ENCODE assay signal across 8 mouse cellular contexts in the genomic region with DNA sequence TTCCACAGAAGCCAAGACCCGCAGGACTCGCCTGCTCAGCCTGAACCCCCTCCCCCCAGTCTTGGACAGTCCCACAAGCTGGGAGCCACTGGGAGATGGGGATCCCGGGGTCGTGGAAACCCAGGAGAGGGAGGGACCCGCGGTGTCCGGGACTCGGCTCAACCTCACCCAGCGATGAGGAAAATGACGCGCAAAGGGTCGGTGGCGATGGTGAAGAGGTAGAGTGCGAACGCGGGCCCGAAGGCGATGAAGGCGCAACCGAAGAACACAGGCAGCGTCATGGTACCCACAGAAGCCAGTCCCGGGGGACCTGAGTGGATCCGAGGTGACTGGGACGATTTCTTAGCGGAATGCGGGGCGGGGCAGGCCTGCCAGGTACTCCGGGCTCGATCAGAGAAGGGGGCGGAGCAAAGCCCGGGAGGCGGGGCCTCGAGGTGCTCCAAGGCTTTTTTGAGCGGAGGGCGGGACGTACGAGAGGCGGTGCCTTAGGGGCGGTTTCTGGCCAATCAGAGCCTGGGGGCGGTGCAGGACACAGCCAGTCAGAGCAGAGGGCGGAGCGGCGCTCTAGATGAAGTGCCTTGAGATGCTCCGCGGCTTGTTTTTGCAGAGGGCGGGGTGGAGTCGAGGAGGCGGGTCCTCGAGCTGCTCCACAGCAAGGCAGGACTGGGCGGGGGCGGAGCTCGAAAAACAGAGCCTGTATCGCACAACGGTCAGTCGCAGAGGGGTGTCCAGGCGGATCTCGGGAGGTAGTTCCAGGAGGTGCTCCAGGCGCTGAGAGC. TPM values are rescaled to one million over a fixed set of nuclear protein-coding genes. Genes with fewer than 3 reads are reported as not detected.
DNase-seq lines count a peak whose midpoint lies in the region; ATAC-seq lines count a peak whose summit lies in the region.

Gene Aph1c, minus strand, starts transcription at position 409 of the 779 bp plus-strand sequence.

- peaks cover 9% of the 10 kb centered on the region for H3K27me3 ChIP-seq in hindbrain, embryonic 15.5 days

- H3K36me3 ChIP-seq in hindbrain, embryonic 15.5 days: no peaks in the 10 kb centered on the region

- peak within 1 kb of the TSS; percentile 94 for H3K4me2 ChIP-seq in hindbrain, embryonic 15.5 days

- ATAC-seq in hindbrain, embryonic 15.5 days (ENCODE audit: low FRiP score, low read depth): peak; percentile 99

- under 1% methylated on average over 57 of the region's 58 CpGs for WGBS in hindbrain, embryonic 15.5 days

- H3K4me1 ChIP-seq in hindbrain, embryonic 15.5 days (replicated peaks): peaks cover 19% of the 10 kb centered on the region

- peak within 1 kb of the TSS; percentile 58; the same call in 1 of the 2 replicates for H3K27ac ChIP-seq in hindbrain, embryonic 15.5 days (replicated peaks)

- peak; percentile 98 for DNase-seq in T-cell, adult 2 months (ENCODE audit: low spot score)
- peak; percentile 98 for DNase-seq in cerebellum, postnatal 36 days
- DNase-seq in frontal cortex, postnatal 36 days (ENCODE audit: low spot score in 2 of 2): peak; percentile 97 to 99
- DNase-seq in left cerebral cortex, adult 11 months (ENCODE audit: low spot score): peak; percentile 99
- DNase-seq in lung, postnatal 4 days: peak; percentile 99
- DNase-seq in retina, postnatal 7 days (ENCODE audit: low read depth, low spot score): peak; percentile 97
- DNase-seq in urinary bladder, adult 2 months (ENCODE audit: low spot score): peak; percentile 89

- no peaks in the 10 kb centered on the region for H3K9me3 ChIP-seq in hindbrain, embryonic 15.5 days

- peak within 1 kb of the TSS; percentile 47 for H3K9ac ChIP-seq in hindbrain, embryonic 15.5 days

- peak within 1 kb of the TSS; percentile 86 for H3K4me3 ChIP-seq in hindbrain, embryonic 15.5 days

RNA-seq across cellular contexts. Expression of gene Aph1c, which starts in this region (rescaled TPM):
- polyA plus RNA-seq in hindbrain, embryonic 15.5 days (2015; fragmentation: Nextera tagmentation; extraction: Ambion mirVana): 4.1 and 4.8 TPM in 2 replicates
- polyA plus RNA-seq in urinary bladder, adult 2 months (2012; rRNA removed): 3.7 and 5.0 TPM in 2 replicates

Comparison
In these comparisons a context has a peak if more than half of its experiments do, and no peak if none do; other contexts are left out.
1. Peak in every context shown above with its lines: DNase-seq, ATAC-seq, H3K4me3 ChIP-seq and H3K27ac ChIP-seq.